Mouse (Mus musculus) liver, adult 2 months (tissue): ENCODE measurements at regions not wholly inside any gene's neighbourhood (a gene's known extent, or its start where the extent isn't known, plus 50 kb on each side); places are given as distances from the start of the nearest gene placed in this dataset.

Source experiments
- CTCF ChIP-seq: fragments of 200-500 bp; IDR thresholded peaks from 2 replicates; pipeline ENCODE4 v1.5.1; 2011; ENCODE audit warnings: low read depth, low read length, control low read depth
- POLR2A ChIP-seq: fragments of 200-500 bp; IDR thresholded peaks from 2 replicates; pipeline ENCODE4 v1.6.1; 2011; ENCODE audit warnings: low read length, control low read depth; ENCODE audit not compliant: insufficient read depth; ENCODE audit errors: extremely low read depth

DNA sequence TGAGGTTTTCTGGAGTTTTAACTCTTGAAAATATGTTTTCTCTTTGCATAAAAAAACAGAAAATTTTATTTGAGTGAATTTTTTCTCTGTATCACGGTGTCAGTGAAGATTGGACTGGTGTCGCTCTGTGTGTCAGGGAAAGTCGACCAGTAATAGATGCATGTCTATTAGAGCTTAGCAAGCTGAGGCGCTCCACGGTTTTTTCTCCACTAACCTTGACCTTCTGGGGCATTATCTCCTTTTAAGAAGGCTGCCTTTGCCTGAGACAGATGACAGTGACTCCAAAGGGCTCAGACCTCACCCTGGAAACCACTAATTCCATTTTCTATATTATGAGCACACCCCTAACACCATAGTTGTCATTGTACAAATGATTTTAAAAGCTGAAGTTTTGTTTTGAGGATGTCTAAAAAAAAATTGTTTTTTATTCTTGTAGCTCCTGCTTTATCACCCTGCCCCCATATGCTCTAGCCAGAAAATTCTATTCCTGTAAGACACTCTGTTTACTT is 561.8 kb downstream of the Gm43517 start:
- TF ChIP-seq POLR2A (no peak), CTCF (no peak)
